Mouse (Mus musculus) heart, embryonic 15.5 days (tissue): ENCODE measurements around the gene Fcmr. TPM values are rescaled to one million over a fixed set of nuclear protein-coding genes. Genes with fewer than 3 reads are reported as not detected.

ENCODE experiments used
- ATAC-seq: fragments of 200-750 bp; cut with Nextera tagmentation; replicated peaks from 2 replicates; pipeline ENCODE4 v1.8.0; 2017; ENCODE audit warnings: low read depth, moderate TSS enrichment; ENCODE audit not compliant: insufficient number of reproducible peaks, insufficient read depth, low FRiP score
- H3K27ac ChIP-seq: fragments of 300-500 bp; sonication (generic); 2 replicates; pipeline ENCODE4 v1.5.1; 2015; ENCODE audit warnings: mild to moderate bottlenecking, inconsistent platforms
- H3K27me3 ChIP-seq: fragments of 300-500 bp; sonication (generic); 2 replicates; pipeline ENCODE4 v1.6.1; 2015; ENCODE audit warnings: inconsistent platforms
- H3K36me3 ChIP-seq: fragments of 300-500 bp; sonication (generic); 2 replicates; pipeline ENCODE4 v1.6.1; 2015; ENCODE audit warnings: mild to moderate bottlenecking, inconsistent platforms
- H3K4me1 ChIP-seq: fragments of 300-500 bp; sonication (generic); replicated peaks from 2 replicates; pipeline ENCODE4 v1.6.1; 2015; ENCODE audit warnings: inconsistent platforms
- H3K4me2 ChIP-seq: fragments of 300-500 bp; sonication (generic); 2 replicates; pipeline ENCODE4 v1.6.1; 2015; ENCODE audit warnings: inconsistent platforms, mild to moderate bottlenecking, moderate library complexity
- H3K4me3 ChIP-seq: fragments of 300-500 bp; sonication (generic); 2 replicates; pipeline ENCODE4 v1.5.1; 2015; ENCODE audit warnings: mild to moderate bottlenecking, inconsistent platforms
- H3K9ac ChIP-seq: fragments of 300-500 bp; sonication (generic); 2 replicates; pipeline ENCODE4 v1.6.1; 2015; ENCODE audit warnings: mild to moderate bottlenecking, inconsistent platforms
- H3K9me3 ChIP-seq: fragments of 300-500 bp; sonication (generic); replicated peaks from 2 replicates; pipeline ENCODE4 v1.6.1; 2016; ENCODE audit warnings: inconsistent platforms
- WGBS: fragments of 180-500 bp; shearing (Covaris S2); methylation state at CpG from one replicate; pipeline ENCODE4 v1.1.7; 2015; ENCODE audit warnings: mixed read lengths; 5-methylcytosine and 5-hydroxymethylcytosine counted together
- polyA plus RNA-seq: library from polyadenylated mRNA; unstranded; fragments of >200 nt; fragmentation: Nextera tagmentation; extraction: Ambion mirVana; gene quantifications from 2 replicates; pipeline ENCODE4 v1.2.1, GENCODE M21; 2015

Gene Fcmr
- polyA plus RNA-seq: 1.6 and 2.1 TPM in 2 replicates

GRCm38 (mm10) chr1:130865541-130866221 lies at the start of gene Fcmr:
Gene Fcmr (plus strand): TSS chr1:130865669.
- H3K4me3 ChIP-seq: no peak within 1 kb of the TSS
- no peak within 1 kb of the TSS for H3K9ac ChIP-seq
- WGBS: 80% methylated on average over 7 of the region's 7 CpGs
- no peaks in the 10 kb centered on the region for H3K9me3 ChIP-seq
- no peaks in the 10 kb centered on the region for H3K4me1 ChIP-seq
- H3K27me3 ChIP-seq: no peaks in the 10 kb centered on the region
- H3K36me3 ChIP-seq: no peaks in the 10 kb centered on the region
- no peak within 1 kb of the TSS for H3K4me2 ChIP-seq
- no peak for ATAC-seq
- no peak within 1 kb of the TSS for H3K27ac ChIP-seq

GRCm38 (mm10) chr1:130819737-130820136 lies 45.7 kb upstream of the Fcmr start:
- no peak overlapping the region for H3K4me3 ChIP-seq
- no peaks in the 10 kb centered on the region for H3K36me3 ChIP-seq
- no peak overlapping the region for H3K4me2 ChIP-seq
- no peaks in the 10 kb centered on the region for H3K4me1 ChIP-seq
- ATAC-seq: no peak
- H3K9me3 ChIP-seq: no peaks in the 10 kb centered on the region
- H3K27ac ChIP-seq: no peak overlapping the region
- WGBS: 54% methylated on average over 1 of the region's 1 CpGs
- H3K9ac ChIP-seq: no peak overlapping the region
- H3K27me3 ChIP-seq: no peaks in the 10 kb centered on the region

GRCm38 (mm10) chr1:130820316-130821148 lies 44.9 kb upstream of the Fcmr start:
- Histone ChIP-seq H3K4me2 (no peak overlapping the region), H3K27ac (no peak overlapping the region), H3K27me3 (no peaks in the 10 kb centered on the region), H3K9me3 (no peaks in the 10 kb centered on the region), H3K4me3 (no peak overlapping the region), H3K36me3 (no peaks in the 10 kb centered on the region), H3K9ac (no peak overlapping the region), H3K4me1 (no peaks in the 10 kb centered on the region)
- ATAC-seq: no peak
- WGBS: 75% methylated on average over 7 of the region's 7 CpGs

- WGBS: 85% methylated on average over 2 of the region's 2 CpGs
- Histone ChIP-seq H3K9me3 (no peaks in the 10 kb centered on the region), H3K4me2 (no peak overlapping the region), H3K9ac (no peak overlapping the region), H3K27ac (no peak overlapping the region), H3K27me3 (no peaks in the 10 kb centered on the region), H3K4me1 (no peaks in the 10 kb centered on the region), H3K36me3 (no peaks in the 10 kb centered on the region), H3K4me3 (no peak overlapping the region)
- ATAC-seq: no peak
Measured at GRCm38 (mm10) chr1:130821149-130821471, 44.4 kb upstream of the Fcmr start.

- no peak overlapping the region for H3K4me2 ChIP-seq
- H3K27ac ChIP-seq: no peak overlapping the region
- H3K36me3 ChIP-seq: no peaks in the 10 kb centered on the region
- H3K9me3 ChIP-seq: no peaks in the 10 kb centered on the region
- no peaks in the 10 kb centered on the region for H3K27me3 ChIP-seq
- no peak overlapping the region for H3K4me3 ChIP-seq
- 79% methylated on average over 9 of the region's 9 CpGs for WGBS
- no peaks in the 10 kb centered on the region for H3K4me1 ChIP-seq
- H3K9ac ChIP-seq: no peak overlapping the region
- ATAC-seq: no peak
Measured at GRCm38 (mm10) chr1:130821911-130822625, 43.4 kb upstream of the Fcmr start.

- no peaks in the 10 kb centered on the region for H3K36me3 ChIP-seq
- peaks cover 8% of the 10 kb centered on the region for H3K4me1 ChIP-seq
- H3K9ac ChIP-seq: no peak within 1 kb of the TSS
- H3K27ac ChIP-seq: no peak within 1 kb of the TSS
- WGBS: 91% methylated on average over 5 of the region's 5 CpGs
- no peaks in the 10 kb centered on the region for H3K9me3 ChIP-seq
- no peak within 1 kb of the TSS for H3K4me3 ChIP-seq
- H3K4me2 ChIP-seq: no peak within 1 kb of the TSS
- H3K27me3 ChIP-seq: no peaks in the 10 kb centered on the region
- ATAC-seq: no peak
Measured at GRCm38 (mm10) chr1:130826448-130826847, 39.0 kb upstream of the Fcmr start, which contains the start of gene Pigr. Gene Pigr (plus strand): TSS chr1:130826684.

GRCm38 (mm10) chr1:130828656-130829055 lies 36.8 kb upstream of the Fcmr start:
- H3K4me3 ChIP-seq: no peak overlapping the region
- H3K27ac ChIP-seq: no peak overlapping the region
- H3K4me1 ChIP-seq: peaks cover 9% of the 10 kb centered on the region
- no peaks in the 10 kb centered on the region for H3K36me3 ChIP-seq
- WGBS: 70% methylated on average over 4 of the region's 4 CpGs
- H3K27me3 ChIP-seq: no peaks in the 10 kb centered on the region
- no peaks in the 10 kb centered on the region for H3K9me3 ChIP-seq
- no peak overlapping the region for H3K4me2 ChIP-seq
- no peak for ATAC-seq
- no peak overlapping the region for H3K9ac ChIP-seq

- no peaks in the 10 kb centered on the region for H3K36me3 ChIP-seq
- H3K4me1 ChIP-seq: peaks cover 9% of the 10 kb centered on the region
- H3K9me3 ChIP-seq: no peaks in the 10 kb centered on the region
- no peak overlapping the region for H3K4me3 ChIP-seq
- ATAC-seq: no peak
- H3K9ac ChIP-seq: no peak overlapping the region
- no peaks in the 10 kb centered on the region for H3K27me3 ChIP-seq
- WGBS: 38% methylated on average over 8 of the region's 8 CpGs
- H3K4me2 ChIP-seq: no peak overlapping the region
- H3K27ac ChIP-seq: no peak overlapping the region
Measured at GRCm38 (mm10) chr1:130829906-130830830, 35.3 kb upstream of the Fcmr start.

- no peaks in the 10 kb centered on the region for H3K27me3 ChIP-seq
- WGBS: 62% methylated on average over 5 of the region's 5 CpGs
- no peaks in the 10 kb centered on the region for H3K36me3 ChIP-seq
- H3K4me2 ChIP-seq: no peak overlapping the region
- H3K27ac ChIP-seq: no peak overlapping the region
- peaks cover 9% of the 10 kb centered on the region for H3K4me1 ChIP-seq
- no peak overlapping the region for H3K9ac ChIP-seq
- H3K4me3 ChIP-seq: no peak overlapping the region
- H3K9me3 ChIP-seq: no peaks in the 10 kb centered on the region
- no peak for ATAC-seq
Measured at GRCm38 (mm10) chr1:130832230-130833149, 33.0 kb upstream of the Fcmr start.
